Mouse (Mus musculus) brown adipose tissue, adult 24 weeks (tissue): ENCODE measurements around the gene Myo3b. TPM values are rescaled to one million over a fixed set of nuclear protein-coding genes. Genes with fewer than 3 reads are reported as not detected.

Source experiments
- H3K27ac ChIP-seq: fragments of 200-500 bp; replicated peaks from 2 replicates; pipeline ENCODE4 v1.5.1; 2012; ENCODE audit warnings: low read depth, mild to moderate bottlenecking, low read length
- H3K4me1 ChIP-seq: fragments of 200-500 bp; 2 replicates; pipeline ENCODE4 v1.6.1; 2012; ENCODE audit warnings: low read length, mixed read lengths; ENCODE audit not compliant: control insufficient read depth, insufficient read depth, insufficient read length
- H3K4me3 ChIP-seq: fragments of 200-500 bp; 2 replicates; pipeline ENCODE4 v1.5.1; 2012; ENCODE audit warnings: low read depth, mild to moderate bottlenecking, low read length, moderate library complexity; ENCODE audit not compliant: insufficient read depth
- polyA plus RNA-seq: library from polyadenylated mRNA; stranded (reverse); fragments of >200 nt; gene quantifications from 2 replicates; pipeline ENCODE4 v1.2.4, GENCODE M21; 2012; ENCODE audit not compliant: missing spikeins, insufficient read depth, insufficient read length

Myo3b gene
- polyA plus RNA-seq, 1 experiment: not detected

DNA sequence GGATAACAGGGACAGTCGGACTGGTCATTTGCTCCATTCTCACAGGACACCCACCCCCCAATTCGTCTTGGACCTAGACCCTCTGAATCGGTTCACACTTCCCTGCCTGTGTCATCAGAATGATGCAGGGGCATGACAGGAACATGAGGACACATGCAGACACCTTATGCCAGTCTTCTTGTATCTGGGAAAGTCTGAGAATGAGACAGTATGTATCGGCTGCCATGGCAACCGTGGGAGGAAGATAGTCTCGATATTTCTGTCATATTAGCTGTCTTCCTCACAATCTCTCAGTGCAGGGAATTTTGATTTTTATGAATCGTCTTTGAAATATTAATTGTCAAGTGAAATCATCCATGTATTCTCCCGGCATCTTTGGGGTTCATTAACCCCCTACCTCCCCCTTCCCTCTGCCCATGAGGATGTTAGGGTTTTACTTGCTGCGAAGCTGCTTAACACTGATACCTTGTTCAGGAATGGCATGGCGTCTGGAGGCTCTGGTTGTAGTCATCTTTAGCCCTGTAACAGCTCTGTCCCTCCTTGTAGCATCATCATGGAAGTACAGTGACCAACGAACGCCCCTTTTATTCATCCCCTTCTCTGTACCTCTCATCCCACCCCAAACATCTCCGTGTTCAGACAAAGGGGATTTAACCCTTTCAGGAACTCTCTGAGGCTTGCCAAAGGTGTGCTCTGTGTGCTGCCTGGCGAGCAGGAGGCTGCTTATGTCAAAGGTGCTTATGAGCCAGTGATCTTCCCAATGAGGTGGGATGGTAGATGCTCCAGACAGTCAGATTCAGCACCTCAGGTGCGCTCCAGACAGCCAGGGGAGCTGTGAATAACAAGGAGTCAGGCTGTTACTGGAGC, 58.5 kb downstream of the Myo3b start:
- Histone ChIP-seq H3K4me1 (no peaks in the 10 kb centered on the region), H3K27ac (no peak overlapping the region), H3K4me3 (no peak overlapping the region)

DNA sequence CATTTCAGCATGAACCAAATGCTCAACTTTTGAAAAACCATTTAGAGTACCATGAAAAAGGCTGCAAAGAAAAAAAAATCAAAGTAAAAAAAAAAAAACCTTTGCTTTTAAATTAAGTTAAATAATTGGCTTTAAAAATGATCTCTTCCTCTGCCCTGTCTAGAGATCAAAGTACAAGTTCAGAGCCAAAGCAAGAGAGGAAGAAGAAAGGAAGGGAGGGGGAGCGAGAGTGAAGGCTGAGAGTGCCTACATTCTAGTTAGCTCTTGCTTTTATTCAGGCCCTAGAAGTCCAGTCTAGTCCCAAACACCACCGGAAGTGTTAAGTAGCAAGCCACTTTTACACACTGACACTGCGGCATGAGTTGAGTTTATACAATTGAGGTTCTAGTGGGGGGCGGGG, 60.5 kb downstream of the Myo3b start:
- H3K4me1 ChIP-seq: no peaks in the 10 kb centered on the region
- H3K27ac ChIP-seq: no peak overlapping the region
- no peak overlapping the region for H3K4me3 ChIP-seq

DNA sequence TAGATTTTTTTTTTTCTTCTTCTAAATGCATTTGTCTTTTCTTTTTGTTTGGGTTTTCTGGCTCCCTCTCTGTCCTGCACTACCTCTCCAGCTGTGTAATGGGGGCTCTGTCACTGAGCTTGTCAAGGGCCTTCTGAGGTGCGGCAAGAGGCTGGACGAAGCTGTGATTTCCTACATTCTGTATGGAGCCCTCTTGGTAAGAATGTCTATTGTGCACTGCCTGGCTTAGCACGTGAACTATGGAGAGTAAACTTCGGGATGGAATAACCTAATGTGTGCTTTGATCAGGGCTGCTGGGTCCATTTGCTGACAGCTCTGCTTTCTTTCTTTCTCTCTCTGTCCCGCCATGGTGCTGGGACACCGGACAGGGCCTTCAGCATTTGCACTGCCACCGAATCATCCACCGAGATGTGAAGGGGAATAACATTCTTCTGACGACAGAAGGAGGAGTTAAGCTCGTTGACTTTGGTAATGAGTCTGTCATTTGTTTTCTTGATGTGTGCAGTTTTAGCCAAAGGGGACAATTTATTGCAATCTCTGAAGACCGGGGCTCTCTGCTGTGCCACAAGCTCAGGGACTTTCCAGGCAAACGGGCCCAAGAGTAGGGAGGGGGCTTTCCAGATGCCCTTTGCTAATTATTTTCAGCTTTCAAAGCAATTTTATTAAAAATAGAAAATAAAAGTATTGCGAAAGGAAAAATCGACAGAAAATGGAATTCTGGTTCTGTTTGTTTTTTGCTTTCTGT, 66.5 kb downstream of the Myo3b start:
- Histone ChIP-seq H3K4me3 (no peak overlapping the region), H3K4me1 (no peaks in the 10 kb centered on the region), H3K27ac (no peak overlapping the region)

DNA sequence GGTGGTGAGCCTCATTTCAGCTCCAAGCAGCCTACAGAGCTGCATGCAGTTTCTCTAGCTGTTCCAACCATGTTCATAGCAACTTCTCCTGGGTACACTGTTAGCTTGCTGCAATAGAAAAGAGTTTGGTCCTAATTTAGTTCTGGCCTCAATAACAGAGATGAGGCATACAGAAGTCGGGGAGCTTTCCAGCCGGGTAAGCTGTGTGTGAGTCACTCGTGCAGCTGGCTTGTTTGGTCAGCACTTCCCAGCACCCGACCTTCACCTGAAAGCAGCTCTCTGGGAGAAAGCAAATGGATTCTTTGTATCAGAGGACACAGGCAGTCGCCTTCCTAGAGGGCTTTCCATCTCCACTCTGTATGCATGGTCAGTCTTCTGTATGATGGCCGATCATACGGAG, 70.1 kb downstream of the Myo3b start:
- no peaks in the 10 kb centered on the region for H3K4me1 ChIP-seq
- no peak overlapping the region for H3K27ac ChIP-seq
- H3K4me3 ChIP-seq: no peak overlapping the region

DNA sequence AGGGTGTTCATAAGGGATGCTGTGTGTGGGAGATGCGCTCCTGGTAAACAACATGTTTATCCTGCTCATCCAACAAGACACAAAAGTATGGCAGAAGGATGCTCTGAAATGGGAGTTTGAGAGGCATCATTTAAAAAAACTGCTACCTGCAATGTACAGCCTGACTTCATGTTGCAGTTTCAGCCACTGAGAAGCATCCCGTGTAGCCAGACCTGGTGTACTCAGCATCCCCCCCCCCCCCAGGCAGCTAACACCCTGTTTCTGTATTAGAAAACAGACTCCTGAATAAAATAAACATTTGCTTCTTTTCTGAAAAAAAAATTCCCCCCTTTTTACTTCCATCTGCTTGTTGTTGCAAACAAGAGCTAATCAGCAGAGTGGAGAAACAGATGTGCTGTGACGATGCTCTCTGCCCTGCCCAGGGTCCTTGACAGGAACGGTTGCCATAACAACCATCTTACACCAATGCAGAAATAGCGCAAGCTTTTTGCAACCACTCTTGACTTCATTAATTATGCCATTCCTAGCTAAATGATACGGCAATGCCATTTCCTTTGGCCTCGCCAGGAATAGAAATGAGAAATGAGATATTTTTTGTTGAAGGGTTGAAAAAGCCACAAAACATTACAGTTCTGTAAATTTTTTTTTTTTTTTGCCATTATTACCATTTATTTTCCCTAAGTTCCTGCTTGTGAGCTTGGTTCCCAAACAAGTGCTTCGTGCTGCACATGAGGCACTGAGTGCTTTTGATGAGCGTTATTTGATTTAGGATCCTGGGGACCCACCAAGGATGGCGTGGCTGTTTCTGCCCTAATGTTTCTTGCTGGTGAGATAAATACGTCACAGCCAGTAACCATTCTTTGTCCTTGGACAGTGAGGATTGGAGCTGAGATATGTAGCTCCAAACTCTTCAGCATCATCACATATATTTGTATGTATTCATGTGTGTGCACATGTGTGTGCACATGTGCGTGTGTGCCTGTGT, 75.2 kb downstream of the Myo3b start:
- H3K27ac ChIP-seq: no peak overlapping the region
- H3K4me1 ChIP-seq: no peaks in the 10 kb centered on the region
- no peak overlapping the region for H3K4me3 ChIP-seq

DNA sequence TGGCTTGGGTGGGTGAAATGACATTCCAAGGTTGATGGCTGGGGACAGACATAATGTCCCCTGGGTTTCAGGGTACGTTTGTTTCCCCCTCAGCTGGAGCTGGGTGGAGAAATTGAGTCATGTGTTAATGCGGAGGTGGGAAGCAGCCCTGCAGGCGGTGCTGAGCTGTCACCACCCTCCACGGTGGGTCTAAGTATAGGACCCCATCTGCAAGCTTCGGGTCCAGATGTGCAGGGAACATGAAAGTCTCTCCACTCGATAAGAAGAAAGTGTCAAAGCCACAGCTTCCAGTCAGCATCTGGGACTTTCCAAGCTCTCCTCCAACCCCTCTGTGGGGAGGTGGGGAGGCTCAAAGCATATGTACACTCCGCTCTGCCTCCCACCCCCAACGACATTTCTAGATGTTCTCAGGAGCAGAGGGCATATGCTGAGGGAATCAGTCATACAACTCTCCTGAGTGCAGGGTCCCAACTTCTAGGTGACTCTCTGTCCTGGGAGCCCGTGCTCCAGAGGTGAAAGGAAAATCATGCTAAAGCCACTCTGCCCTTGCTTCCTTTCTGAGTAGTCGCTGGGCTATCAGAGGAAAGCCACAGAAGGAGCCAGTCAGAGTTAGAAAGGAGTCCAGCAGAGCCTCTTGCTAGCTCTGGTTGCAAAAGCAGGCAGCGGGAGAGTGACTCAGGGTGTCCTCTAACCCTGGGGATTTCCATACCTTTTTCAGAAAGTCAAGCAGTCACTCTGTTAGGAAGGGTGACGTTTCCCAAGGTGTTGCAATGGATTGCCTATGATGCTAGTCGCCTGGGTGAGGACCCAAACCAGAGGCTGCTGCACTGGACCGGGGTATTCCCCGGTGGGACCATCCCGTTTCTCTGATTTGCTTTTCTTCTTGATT, 79.7 kb downstream of the Myo3b start:
- Histone ChIP-seq H3K4me3 (no peak overlapping the region), H3K27ac (no peak overlapping the region), H3K4me1 (no peaks in the 10 kb centered on the region)

DNA sequence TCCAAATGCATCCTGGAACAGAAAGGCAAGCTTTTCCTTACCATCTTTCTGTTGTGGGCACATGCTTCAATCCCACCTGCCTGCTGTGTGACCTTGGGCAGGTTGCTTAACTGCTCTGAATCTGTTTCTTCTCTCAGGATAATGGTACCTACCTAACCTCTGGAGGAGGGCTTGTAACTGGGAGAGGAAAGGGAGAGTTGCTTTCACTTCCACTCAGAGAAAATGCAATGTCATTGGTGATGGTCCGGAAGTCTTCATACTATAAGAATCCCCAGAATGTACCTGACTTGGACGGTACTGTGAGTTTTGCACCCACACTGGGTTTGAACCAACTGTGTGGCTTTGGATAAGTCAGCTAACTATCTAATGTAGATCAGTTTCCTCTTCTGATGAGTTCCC, 80.3 kb downstream of the Myo3b start:
- no peak overlapping the region for H3K4me3 ChIP-seq
- no peak overlapping the region for H3K27ac ChIP-seq
- H3K4me1 ChIP-seq: no peaks in the 10 kb centered on the region

DNA sequence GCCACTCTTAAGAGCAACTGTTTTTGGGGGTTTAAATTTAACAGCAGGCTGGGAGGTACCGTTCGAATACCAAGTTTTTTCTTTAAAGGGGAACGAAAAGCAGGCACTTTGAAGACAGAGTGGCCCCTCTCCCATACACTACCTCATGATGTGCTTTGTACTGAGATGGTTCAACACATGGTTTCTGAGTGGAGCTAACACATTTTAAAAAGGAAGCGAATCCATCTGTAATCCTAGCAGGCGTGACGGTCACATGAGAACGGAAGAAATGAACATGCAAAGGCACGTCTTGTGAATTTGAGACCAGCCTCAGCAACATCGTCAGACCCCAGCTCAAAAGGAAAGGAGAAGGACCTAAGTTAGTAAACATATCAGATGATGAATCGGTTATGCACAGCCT, 87.4 kb downstream of the Myo3b start:
- Histone ChIP-seq H3K4me1 (no peaks in the 10 kb centered on the region; the same call in 1 of the 2 replicates), H3K4me3 (no peak overlapping the region), H3K27ac (no peak overlapping the region)

DNA sequence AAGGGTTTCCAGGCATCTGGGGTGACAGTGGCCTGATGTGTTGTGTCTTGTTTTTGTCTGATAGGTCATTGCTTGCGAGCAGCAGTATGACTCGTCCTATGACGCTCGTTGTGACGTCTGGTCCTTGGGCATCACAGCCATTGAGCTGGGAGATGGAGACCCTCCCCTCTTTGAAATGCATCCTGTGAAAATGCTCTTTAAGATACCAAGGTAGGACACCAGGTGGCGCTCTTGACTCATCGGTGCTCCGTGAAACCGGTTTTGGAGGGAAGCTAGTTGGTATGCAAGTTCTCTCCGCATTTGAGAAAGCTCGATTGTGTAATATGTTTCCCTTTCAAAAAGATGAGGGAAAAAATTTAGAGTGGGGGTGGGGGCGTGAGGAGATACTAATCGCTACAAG, 87.9 kb downstream of the Myo3b start:
- no peak overlapping the region for H3K4me3 ChIP-seq
- no peak overlapping the region for H3K27ac ChIP-seq
- H3K4me1 ChIP-seq: no peaks in the 10 kb centered on the region; the same call in 1 of the 2 replicates

DNA sequence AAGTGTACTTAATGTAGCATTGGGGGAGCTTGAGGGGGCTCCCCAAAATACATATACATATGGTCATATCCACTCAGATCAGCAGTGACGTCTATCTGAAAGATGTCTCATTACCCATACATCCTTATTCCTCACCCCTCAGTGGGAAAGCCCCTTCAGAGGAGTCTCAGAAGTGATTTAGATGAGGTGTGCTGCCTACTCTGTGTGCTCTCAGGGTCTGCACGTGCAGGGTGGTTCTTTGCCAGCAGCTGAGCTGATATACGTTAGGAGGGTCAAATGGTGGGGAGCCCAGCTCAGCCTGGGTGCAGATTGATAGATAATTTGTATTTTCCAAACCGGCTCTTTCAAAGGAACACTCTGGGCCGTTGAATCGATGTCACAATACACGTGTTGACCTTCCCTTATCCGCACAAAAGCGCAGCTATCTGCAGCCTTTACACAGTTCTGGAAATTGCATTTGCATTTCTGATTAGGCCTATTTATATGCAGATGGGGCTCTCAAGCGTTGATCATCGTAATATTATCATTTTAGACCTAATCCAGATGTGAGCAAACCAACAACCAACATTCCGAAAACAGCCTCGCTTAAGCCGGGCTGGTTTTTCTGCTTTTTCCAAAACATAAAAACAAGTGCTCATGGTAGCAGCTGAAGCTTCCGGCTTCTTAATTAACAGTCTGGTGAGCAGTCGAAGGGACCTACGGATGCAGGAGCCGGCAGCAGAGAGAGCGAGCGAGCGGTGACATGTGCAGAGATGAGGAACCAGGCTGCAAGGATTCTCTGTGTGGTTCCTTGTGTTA, 88.6 kb downstream of the Myo3b start:
- Histone ChIP-seq H3K4me3 (no peak overlapping the region), H3K4me1 (no peaks in the 10 kb centered on the region; the same call in 1 of the 2 replicates), H3K27ac (no peak overlapping the region)

DNA sequence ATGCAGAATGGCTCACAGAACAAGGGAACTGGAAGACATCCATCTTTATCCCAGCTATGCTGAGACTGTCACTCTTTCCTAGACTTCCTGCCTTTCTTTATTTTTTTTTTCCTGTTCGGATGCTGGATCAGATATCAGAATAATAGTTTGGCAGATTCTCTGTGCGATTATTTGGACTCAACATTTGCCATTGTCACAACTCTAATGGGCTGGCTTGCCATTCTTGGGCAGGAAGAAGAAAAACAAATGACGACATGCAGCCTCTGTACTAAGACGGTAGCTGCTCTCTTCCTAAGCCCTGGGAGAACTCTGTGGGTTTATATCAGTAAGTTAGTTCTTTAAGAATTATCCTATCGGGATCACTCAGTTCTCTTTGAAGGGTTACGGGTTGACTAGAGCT, 89.7 kb downstream of the Myo3b start:
- H3K4me3 ChIP-seq: no peak overlapping the region
- no peaks in the 10 kb centered on the region; the same call in 1 of the 2 replicates for H3K4me1 ChIP-seq
- H3K27ac ChIP-seq: no peak overlapping the region

DNA sequence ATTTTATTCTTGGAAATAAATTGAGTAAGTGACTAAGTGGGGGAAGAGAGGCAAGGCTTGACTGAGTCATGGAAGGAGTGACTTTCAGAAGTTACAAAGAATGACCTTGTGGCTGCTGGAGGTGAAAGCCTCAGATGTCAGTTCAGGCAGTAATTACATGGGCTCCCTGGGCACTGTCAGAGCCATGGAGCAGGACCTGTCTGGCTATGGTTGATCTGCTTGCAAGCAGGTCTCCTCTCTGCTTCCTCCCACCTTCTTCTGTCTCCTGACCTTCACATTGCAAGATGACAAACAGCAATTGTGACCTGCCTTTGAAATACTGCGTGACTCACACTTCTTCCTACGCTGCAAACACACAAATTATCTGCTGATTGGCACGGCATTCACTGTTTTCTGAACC, 90.6 kb downstream of the Myo3b start:
- Histone ChIP-seq H3K4me1 (no peaks in the 10 kb centered on the region; the same call in 1 of the 2 replicates), H3K27ac (no peak overlapping the region), H3K4me3 (no peak overlapping the region)

DNA sequence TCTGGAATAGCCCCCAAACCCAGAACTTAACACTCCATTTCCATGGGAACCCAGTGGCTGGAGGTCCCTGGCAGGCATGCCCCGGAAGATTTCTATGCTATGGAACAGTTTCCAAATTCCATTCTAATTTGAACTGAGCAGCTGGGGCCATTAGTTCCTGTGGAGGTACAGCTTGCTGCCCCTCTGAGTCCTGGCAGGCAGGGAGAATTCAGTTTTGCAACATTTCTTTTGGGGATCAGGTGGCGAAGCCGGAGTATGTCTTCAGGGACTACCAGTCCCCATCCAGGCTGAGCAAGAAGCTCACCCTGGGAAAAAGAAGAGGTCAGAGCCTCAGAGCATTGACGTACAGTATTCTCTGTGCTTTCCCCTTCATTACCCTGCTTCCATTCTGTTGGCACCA, 94.4 kb downstream of the Myo3b start:
- H3K4me1 ChIP-seq: no peaks in the 10 kb centered on the region
- no peak overlapping the region for H3K27ac ChIP-seq

More for the DNA sequence above, 94.4 kb downstream of the Myo3b start:
- H3K4me3 ChIP-seq: no peak overlapping the region
